Mouse (Mus musculus): ENCODE data around the gene Wfdc15a. TPM values are rescaled to one million over a fixed set of nuclear protein-coding genes. Genes with fewer than 3 reads are reported as not detected.

Gene Wfdc15a
- polyA plus RNA-seq, 1 experiment from 2014 or later, result not detected

DNA sequence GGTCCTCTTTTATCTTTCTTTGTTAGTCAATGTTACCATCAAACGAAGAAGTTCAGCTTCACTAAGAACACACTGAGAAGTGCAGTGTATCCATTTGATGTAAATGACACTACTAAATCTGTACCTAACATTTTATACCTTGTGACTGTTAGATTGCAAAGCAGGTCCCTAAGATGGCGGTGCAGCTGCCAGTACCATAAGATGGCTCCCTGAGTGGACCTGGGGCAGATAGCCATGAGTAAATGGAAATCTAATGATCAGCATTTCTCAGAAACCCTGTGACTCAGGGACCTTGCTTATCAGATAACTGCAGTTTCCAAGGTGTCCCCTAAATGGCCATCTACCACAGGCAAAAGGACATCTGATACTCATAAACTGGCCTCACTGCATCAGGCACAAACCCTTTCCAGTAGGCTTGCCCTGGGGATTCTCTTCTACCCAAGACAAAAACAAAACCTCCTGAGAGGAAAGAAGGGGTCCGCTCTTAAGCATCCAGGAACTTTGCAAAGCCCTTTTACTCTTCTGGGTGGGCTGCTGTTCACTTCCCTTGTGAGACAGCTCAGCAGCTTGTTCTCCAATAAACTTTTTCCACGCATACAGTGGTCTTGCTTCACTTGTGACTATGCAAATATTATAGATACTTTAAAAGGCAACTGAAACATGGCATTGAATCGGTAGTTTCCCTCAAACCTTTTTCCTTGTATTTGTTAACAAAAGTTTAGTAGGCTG is 3.8 kb downstream of the Wfdc15a start:
- Histone ChIP-seq H3K4me2 (no peak overlapping the region), H3K4me3 (no peak overlapping the region), H3K9me3 (no peaks in the 10 kb centered on the region), H3K27ac (replicated peaks) (no peak overlapping the region), H3K9ac (no peak overlapping the region), H3K4me1 (no peaks in the 10 kb centered on the region), H3K36me3 (no peaks in the 10 kb centered on the region), H3K27me3 (replicated peaks) (no peaks in the 10 kb centered on the region)
- no peak for ATAC-seq (ENCODE audit: extremely low read depth, insufficient number of reproducible peaks, low FRiP score, low TSS enrichment)
- 81% methylated on average over 5 of the region's 5 CpGs for WGBS

DNA sequence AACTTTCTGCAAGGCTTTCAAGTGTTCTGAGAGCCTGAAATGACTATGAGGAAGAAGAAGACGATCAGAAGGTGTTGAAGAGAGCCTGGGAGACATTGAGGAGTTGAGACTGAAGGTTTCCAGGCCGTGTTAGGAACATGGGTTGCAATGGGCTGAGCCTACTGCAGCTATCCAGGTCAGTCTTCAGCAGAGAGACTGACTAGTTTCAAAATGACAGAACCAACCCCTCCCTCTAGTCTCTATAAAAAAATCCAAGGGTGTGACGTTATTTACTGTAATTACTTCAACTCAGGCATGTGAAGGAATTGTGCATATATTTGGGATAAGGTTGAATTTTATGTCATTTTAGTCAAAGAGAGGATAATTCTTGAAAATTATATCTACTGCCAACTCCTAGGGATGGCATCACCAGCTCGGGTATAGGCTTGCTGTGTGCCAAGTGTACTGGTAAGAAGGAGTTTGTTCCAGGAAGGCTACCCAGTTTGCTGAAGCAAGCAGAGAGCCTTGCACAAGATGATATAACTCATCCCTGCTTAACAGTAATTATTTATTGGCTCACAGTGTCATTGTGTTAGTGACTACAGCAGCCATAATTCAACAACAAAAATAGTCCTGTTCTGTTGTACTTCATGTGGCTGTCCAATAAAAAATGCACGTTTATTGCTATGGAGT is 4.8 kb downstream of the Wfdc15a start:
- no peak for ATAC-seq (ENCODE audit: extremely low read depth, insufficient number of reproducible peaks, low FRiP score, low TSS enrichment)
- H3K9me3 ChIP-seq, result no peaks in the 10 kb centered on the region
- H3K4me2 ChIP-seq, result no peak overlapping the region
- H3K4me3 ChIP-seq, result no peak overlapping the region
- no peaks in the 10 kb centered on the region for H3K27me3 ChIP-seq (replicated peaks)
- 60% methylated on average over 5 of the region's 5 CpGs for WGBS
- H3K4me1 ChIP-seq, result no peaks in the 10 kb centered on the region
- no peaks in the 10 kb centered on the region for H3K36me3 ChIP-seq
- no peak overlapping the region for H3K27ac ChIP-seq (replicated peaks)
- no peak overlapping the region for H3K9ac ChIP-seq

DNA sequence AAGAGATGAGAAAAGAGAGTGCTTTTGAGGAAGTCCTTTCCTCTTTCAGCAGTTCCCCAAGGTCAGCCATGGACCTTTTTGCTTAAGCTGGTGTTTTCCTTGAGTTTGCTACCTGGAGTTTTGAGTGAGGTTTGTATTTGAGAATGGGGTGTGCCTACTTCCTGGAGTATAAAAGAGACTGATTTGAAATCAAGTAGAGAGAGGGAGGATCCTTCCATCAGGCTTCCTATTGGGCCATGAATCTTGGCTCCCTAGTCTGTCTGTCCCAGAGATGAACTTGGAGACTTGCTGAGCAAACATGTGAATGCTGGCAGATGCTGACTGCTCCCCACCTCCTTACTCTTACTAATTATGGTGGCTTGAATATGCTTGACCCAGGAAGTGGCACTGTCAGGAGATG is 7.7 kb downstream of the Wfdc15a start:
- Histone ChIP-seq H3K9me3 (no peaks in the 10 kb centered on the region), H3K4me3 (no peak overlapping the region), H3K27ac (replicated peaks) (no peak overlapping the region), H3K36me3 (no peaks in the 10 kb centered on the region), H3K27me3 (replicated peaks) (0 out of 2 replicates have a peak, but pooled peaks cover 10% of the 10 kb centered on the region), H3K9ac (no peak overlapping the region), H3K4me1 (no peaks in the 10 kb centered on the region), H3K4me2 (no peak overlapping the region)
- no peak for ATAC-seq (ENCODE audit: extremely low read depth, insufficient number of reproducible peaks, low FRiP score, low TSS enrichment)

DNA sequence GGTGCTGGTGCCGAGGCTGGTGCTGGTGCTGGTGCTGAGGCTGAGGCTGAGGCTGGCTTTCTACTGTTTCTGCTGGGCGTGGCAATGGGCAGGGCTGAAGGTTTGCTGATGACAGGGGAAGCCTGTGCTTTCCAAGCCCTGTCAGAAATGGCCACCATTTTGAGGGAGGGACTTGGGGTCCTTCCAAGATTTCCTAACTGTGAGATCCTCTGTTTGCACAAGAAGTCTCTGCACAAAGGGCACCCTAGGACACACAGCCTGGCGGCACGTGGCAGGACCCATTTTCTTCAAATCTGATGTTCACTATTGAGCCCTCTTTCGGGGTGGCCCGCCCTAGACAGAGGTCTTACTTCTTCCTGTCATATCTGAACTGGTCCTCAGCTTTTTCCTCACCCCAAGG is 9.4 kb downstream of the Wfdc15a start, which contains the start of gene Wfdc12:
TSS of gene Wfdc12 (minus strand) at position 33 of the 400 bp plus-strand sequence.
- Histone ChIP-seq H3K9ac (no peak within 1 kb of the TSS), H3K4me3 (no peak within 1 kb of the TSS), H3K36me3 (no peaks in the 10 kb centered on the region), H3K27me3 (replicated peaks) (0 out of 2 replicates have a peak, but pooled peaks cover 10% of the 10 kb centered on the region), H3K27ac (replicated peaks) (no peak within 1 kb of the TSS), H3K9me3 (no peaks in the 10 kb centered on the region), H3K4me1 (no peaks in the 10 kb centered on the region), H3K4me2 (no peak within 1 kb of the TSS)
- 72% methylated on average over 6 of the region's 6 CpGs for WGBS
- ATAC-seq (ENCODE audit: extremely low read depth, insufficient number of reproducible peaks, low FRiP score, low TSS enrichment), result no peak

GRCm38 (mm10) chr2:164188722-164189121 is 11.2 kb downstream of the Wfdc15a start:
- no peak overlapping the region for H3K4me3 ChIP-seq
- no peak overlapping the region for H3K9ac ChIP-seq
- H3K27ac ChIP-seq (replicated peaks), result no peak overlapping the region
- no peak overlapping the region for H3K4me2 ChIP-seq
- no peaks in the 10 kb centered on the region for H3K4me1 ChIP-seq
- ATAC-seq (ENCODE audit: extremely low read depth, insufficient number of reproducible peaks, low FRiP score, low TSS enrichment), result no peak
- 0 out of 2 replicates have a peak, but pooled peaks cover 10% of the 10 kb centered on the region for H3K27me3 ChIP-seq (replicated peaks)
- no peaks in the 10 kb centered on the region for H3K9me3 ChIP-seq
- WGBS, result 24% methylated on average over 5 of the region's 5 CpGs
- no peaks in the 10 kb centered on the region for H3K36me3 ChIP-seq

DNA sequence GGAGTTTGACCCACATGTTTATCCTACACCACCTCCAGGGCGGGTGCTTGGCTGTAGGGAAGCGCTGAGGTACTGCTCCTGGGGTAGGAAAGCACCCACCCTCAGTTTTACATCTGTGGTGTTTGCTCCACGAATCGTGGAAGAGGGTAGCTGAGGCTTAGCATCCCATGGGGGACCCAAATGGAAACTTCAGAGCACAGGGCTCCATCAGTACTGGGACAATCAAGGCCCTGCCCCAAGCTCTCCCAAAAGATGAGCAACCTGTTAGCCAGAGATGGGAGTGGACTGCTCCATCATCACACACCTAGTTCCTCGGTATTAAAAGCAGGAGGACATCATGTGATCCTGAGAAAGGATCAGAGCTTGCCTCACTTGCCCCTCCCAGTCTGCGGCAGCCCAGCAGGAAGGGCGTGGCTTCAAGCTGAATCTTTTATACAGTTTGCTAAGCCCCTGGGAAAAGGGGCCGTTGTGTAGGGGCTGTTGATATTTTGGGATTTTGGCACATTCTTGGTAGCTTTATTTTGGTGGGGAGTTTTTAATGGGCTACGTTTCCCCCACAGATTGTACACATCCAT is 15.7 kb downstream of the Wfdc15a start:
- H3K4me2 ChIP-seq, result no peak overlapping the region
- no peak for ATAC-seq (ENCODE audit: extremely low read depth, insufficient number of reproducible peaks, low FRiP score, low TSS enrichment)
- H3K9ac ChIP-seq, result no peak overlapping the region

DNA sequence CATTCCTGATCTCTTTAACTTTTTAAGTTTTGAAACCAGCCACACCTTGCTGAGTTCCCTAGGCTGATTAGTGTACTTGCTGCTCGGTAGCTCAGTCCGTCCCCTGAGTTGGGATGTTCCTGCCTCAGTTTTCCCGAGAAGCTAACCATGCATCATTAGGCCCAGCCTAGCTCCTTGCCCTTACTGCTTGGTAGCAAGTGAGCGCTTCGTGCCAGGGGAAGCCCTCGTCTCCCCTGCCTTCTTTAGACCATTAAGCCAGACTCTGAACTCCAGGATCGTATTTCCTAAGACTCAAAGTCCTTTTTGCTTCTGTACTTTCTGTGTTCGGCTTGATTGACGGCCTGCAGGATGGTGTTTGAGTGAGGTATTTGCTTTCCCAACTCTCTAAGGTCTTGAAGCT is 16.6 kb downstream of the Wfdc15a start:
- 74% methylated on average over 9 of the region's 9 CpGs for WGBS

More for the DNA sequence above, 15.7 kb downstream of the Wfdc15a start:
- no peak overlapping the region for H3K4me3 ChIP-seq
- 38% methylated on average over 9 of the region's 9 CpGs for WGBS
- H3K27ac ChIP-seq (replicated peaks), result no peak overlapping the region
- no peaks in the 10 kb centered on the region for H3K4me1 ChIP-seq
- H3K36me3 ChIP-seq, result no peaks in the 10 kb centered on the region
- no peaks in the 10 kb centered on the region for H3K9me3 ChIP-seq
- H3K27me3 ChIP-seq (replicated peaks), result peaks cover 31% of the 10 kb centered on the region

DNA sequence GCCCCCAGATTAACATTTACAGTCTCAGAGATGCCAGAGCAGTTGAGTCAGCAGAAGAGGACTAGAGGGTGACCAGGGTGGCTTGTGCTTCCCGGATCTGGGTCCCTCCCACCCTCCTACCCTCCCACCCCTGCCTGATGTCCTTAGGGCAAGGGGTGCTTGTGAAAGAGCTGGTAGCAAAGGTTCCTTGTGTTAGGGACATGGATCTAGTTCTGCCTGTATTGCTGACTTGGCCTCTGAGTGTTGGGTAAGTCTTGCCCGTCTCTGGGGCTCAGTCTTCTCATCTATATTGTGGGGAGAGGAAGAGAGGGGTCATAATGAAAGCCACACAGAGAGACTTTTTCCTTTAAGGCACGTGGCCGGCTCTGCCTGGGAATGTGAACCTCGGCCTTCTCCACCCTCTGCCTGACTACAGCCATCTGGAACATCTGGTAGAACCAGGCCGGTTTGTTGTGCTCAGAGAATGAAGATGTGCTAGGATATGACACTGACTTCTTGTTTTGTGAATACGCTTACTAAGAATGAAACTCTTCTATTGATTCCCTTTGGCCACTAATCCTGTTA is 17.2 kb downstream of the Wfdc15a start, which contains the start of gene Wfdc5:
TSS of gene Wfdc5 (minus strand) at position 51 of the 564 bp plus-strand sequence.
- Histone ChIP-seq H3K4me1 (no peaks in the 10 kb centered on the region), H3K36me3 (no peaks in the 10 kb centered on the region), H3K27ac (replicated peaks) (no peak within 1 kb of the TSS), H3K9me3 (no peaks in the 10 kb centered on the region), H3K27me3 (replicated peaks) (peaks cover 38% of the 10 kb centered on the region), H3K4me3 (no peak within 1 kb of the TSS), H3K4me2 (no peak within 1 kb of the TSS), H3K9ac (no peak within 1 kb of the TSS)
- WGBS, result 66% methylated on average over 7 of the region's 7 CpGs
- no peak for ATAC-seq (ENCODE audit: extremely low read depth, insufficient number of reproducible peaks, low FRiP score, low TSS enrichment)

More for the DNA sequence above, 16.6 kb downstream of the Wfdc15a start:
- no peak overlapping the region for H3K4me2 ChIP-seq
- H3K27ac ChIP-seq (replicated peaks), result no peak overlapping the region
- ATAC-seq (ENCODE audit: extremely low read depth, insufficient number of reproducible peaks, low FRiP score, low TSS enrichment), result no peak
- no peaks in the 10 kb centered on the region for H3K36me3 ChIP-seq
- no peak overlapping the region for H3K4me3 ChIP-seq
- no peak overlapping the region for H3K9ac ChIP-seq
- H3K9me3 ChIP-seq, result no peaks in the 10 kb centered on the region
- H3K4me1 ChIP-seq, result no peaks in the 10 kb centered on the region
- peaks cover 35% of the 10 kb centered on the region for H3K27me3 ChIP-seq (replicated peaks)

DNA sequence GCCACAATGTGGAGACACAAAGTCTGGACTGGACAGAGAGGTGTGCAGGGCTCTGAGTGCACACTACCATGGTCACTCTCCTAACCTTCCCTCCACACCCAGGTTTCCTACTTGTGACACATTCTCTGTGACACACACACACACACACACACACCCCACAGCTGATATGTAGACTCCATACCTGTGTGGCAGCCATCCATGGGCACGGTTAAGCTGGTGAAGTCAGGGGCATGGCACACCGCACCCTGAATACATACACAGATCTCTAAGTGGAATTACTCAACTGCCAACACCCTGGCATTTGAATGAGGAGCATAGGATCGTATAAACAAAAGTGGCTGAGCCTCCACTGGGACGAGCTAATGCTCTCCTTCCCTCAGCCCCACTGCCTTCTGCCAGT is 19.2 kb downstream of the Wfdc15a start:
- Histone ChIP-seq H3K9me3 (no peaks in the 10 kb centered on the region), H3K27ac (replicated peaks) (no peak overlapping the region), H3K4me2 (no peak overlapping the region), H3K9ac (no peak overlapping the region), H3K4me3 (no peak overlapping the region), H3K27me3 (replicated peaks) (peaks cover 51% of the 10 kb centered on the region), H3K4me1 (no peaks in the 10 kb centered on the region), H3K36me3 (no peaks in the 10 kb centered on the region)
- no peak for ATAC-seq (ENCODE audit: extremely low read depth, insufficient number of reproducible peaks, low FRiP score, low TSS enrichment)
- 82% methylated on average over 4 of the region's 4 CpGs for WGBS

DNA sequence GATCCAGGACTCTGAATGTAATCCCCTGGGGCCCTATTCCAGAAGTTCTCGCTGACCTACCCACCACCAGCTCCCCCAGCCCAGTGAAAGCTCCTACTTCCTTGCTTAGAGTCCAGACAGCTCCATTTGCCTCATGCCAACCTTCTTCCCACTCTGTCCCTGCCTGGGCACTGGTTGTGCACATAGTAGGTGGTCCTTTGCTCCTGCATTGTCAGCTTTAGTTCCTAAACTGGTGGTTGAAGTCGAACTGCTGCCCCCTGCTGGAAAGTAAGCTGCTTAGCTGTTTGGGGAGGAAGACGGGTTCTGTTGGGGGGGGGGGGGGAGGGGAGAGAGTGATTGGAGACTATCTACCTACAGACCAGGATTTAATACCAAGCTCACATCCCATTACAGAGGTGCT is 19.8 kb downstream of the Wfdc15a start:
- WGBS, result 40% methylated on average over 3 of the region's 3 CpGs
- ATAC-seq (ENCODE audit: extremely low read depth, insufficient number of reproducible peaks, low FRiP score, low TSS enrichment), result no peak
- no peaks in the 10 kb centered on the region for H3K36me3 ChIP-seq
- no peak overlapping the region for H3K27ac ChIP-seq (replicated peaks)
- no peak overlapping the region for H3K4me3 ChIP-seq
- H3K4me2 ChIP-seq, result no peak overlapping the region
- H3K27me3 ChIP-seq (replicated peaks), result peaks cover 51% of the 10 kb centered on the region
- H3K9me3 ChIP-seq, result no peaks in the 10 kb centered on the region
- no peaks in the 10 kb centered on the region; the same call in 1 of the 2 replicates for H3K4me1 ChIP-seq
- no peak overlapping the region for H3K9ac ChIP-seq

DNA sequence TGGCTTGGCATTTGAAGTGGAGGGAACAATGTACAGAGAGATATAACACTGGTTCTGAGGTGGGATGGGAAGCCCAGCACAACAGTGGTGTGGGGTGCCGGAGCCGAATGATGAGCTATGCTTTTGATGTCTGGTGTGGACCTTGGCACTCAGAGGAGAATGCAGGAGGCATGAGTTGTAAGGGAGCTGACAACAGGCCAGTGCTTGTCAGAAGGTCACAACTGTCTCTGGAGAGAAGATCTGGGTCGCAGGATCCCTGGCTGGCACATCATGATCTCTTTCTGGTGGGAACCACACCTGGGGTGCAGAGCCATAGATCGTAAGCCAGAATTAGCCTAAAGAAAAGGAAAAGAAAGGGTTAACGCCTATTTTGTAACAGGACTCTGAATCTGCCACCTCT is 22.1 kb downstream of the Wfdc15a start:
- Histone ChIP-seq H3K9ac (no peak overlapping the region), H3K4me3 (no peak overlapping the region), H3K4me1 (peaks cover 19% of the 10 kb centered on the region), H3K9me3 (no peaks in the 10 kb centered on the region), H3K27me3 (replicated peaks) (peaks cover 54% of the 10 kb centered on the region), H3K27ac (replicated peaks) (no peak overlapping the region), H3K4me2 (no peak overlapping the region), H3K36me3 (no peaks in the 10 kb centered on the region)
- WGBS, result 82% methylated on average over 5 of the region's 5 CpGs
- ATAC-seq (ENCODE audit: extremely low read depth, insufficient number of reproducible peaks, low FRiP score, low TSS enrichment), result no peak

All from heart, embryonic 13.5 days (tissue).